Mouse (Mus musculus) heart, postnatal 0 days (tissue): Measurements from ENCODE around the gene Cacnb1. TPM values are rescaled to one million over a fixed set of nuclear protein-coding genes. Genes with fewer than 3 reads are reported as not detected.
A peak's percentile ranks its signal among the peaks of the same experiment; 100 is the strongest.

Experiments used
- ATAC-seq: fragments of 200-750 bp; cut with Nextera tagmentation; 2 replicates; pipeline ENCODE4 v1.8.0; 2017; ENCODE audit warnings: low read depth, moderate number of reproducible peaks, moderate library complexity; ENCODE audit not compliant: insufficient read depth
- DNase-seq: peaks from one replicate; pipeline ENCODE4 v3.0.0-alpha.2; 2016; ENCODE audit warnings: low spot score
- H3K27ac ChIP-seq: fragments of 300-500 bp; sonication (generic); 2 replicates; pipeline ENCODE4 v1.5.1; 2014; ENCODE audit warnings: low read depth, mild to moderate bottlenecking
- H3K27me3 ChIP-seq: fragments of 300-500 bp; sonication (generic); 2 replicates; pipeline ENCODE4 v1.6.1; 2014; ENCODE audit warnings: low read length, mixed read lengths; ENCODE audit not compliant: control insufficient read depth, insufficient read depth
- H3K36me3 ChIP-seq: fragments of 300-500 bp; sonication (generic); replicated peaks from 2 replicates; pipeline ENCODE4 v1.6.1; 2014; ENCODE audit warnings: low read length, mixed read lengths; ENCODE audit not compliant: control insufficient read depth, insufficient read depth
- H3K4me1 ChIP-seq: fragments of 300-500 bp; sonication (generic); 2 replicates; pipeline ENCODE4 v1.6.1; 2014; ENCODE audit warnings: antibody characterized with exemption; ENCODE audit not compliant: control insufficient read depth, insufficient read depth
- H3K4me2 ChIP-seq: fragments of 300-500 bp; sonication (generic); 2 replicates; pipeline ENCODE4 v1.6.1; 2014; ENCODE audit warnings: low read depth, mild to moderate bottlenecking, low read length, moderate library complexity
- H3K4me3 ChIP-seq: fragments of 300-500 bp; sonication (generic); 2 replicates; pipeline ENCODE4 v1.5.1; 2014; ENCODE audit warnings: low read depth, low read length
- H3K9ac ChIP-seq: fragments of 300-500 bp; sonication (generic); replicated peaks from 2 replicates; pipeline ENCODE4 v1.6.1; 2014; ENCODE audit warnings: low read depth, low read length, mixed read lengths
- H3K9me3 ChIP-seq: fragments of 300-500 bp; sonication (generic); replicated peaks from 2 replicates; pipeline ENCODE4 v1.6.1; 2016; ENCODE audit warnings: low read length; ENCODE audit not compliant: control insufficient read depth
- CTCF ChIP-seq: IDR thresholded peaks from 2 replicates; pipeline ENCODE4 v1.5.1; 2016; ENCODE audit warnings: antibody characterized with exemption, control low read depth, low read depth
- EP300 ChIP-seq: IDR thresholded peaks from 2 replicates; pipeline ENCODE4 v1.6.1; 2016; ENCODE audit warnings: antibody characterized with exemption, low read depth
- WGBS: fragments of 180-500 bp; shearing (Covaris S2); extraction: QIAGEN DNeasy Blood & Tissue Kit; methylation state at CpG from one replicate; pipeline ENCODE4 v1.1.7; 2014; 5-methylcytosine and 5-hydroxymethylcytosine counted together
- polyA plus RNA-seq: library from polyadenylated mRNA; unstranded; fragments of >200 nt; fragmentation: Nextera tagmentation; extraction: Ambion mirVana; gene quantifications from 2 replicates; pipeline ENCODE4 v1.2.1, GENCODE M21; 2015
- total RNA-seq: library from RNA; depleted of rRNA; stranded (reverse); fragments of >200 nt; gene quantifications from 2 replicates; pipeline ENCODE4 v1.2.3, GENCODE M21; 2014; ENCODE audit warnings: low replicate concordance

Cacnb1 gene
- total and polyA plus RNA-seq, 2 experiments from 2014 or later = 5.2 to 5.5 TPM

DNA sequence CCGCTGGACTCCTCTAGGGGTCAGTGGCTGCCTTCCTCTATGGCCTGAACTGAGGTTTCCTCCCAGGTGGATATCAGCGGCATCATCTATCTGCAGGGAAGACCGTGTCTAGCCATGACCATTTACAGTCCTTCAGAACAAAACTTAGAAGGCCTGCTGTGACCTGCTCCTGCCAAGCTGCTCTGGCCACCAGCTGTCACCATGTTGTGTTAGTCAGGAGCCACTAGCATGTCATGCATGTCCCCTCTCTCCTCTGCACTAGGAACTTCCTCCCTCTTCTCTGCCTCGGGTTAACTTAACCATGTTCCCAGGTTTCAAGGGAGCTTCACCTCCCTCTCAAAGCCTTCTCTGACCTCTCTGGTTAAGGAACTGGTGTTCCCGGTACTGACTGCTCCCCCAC lies 23.1 kb downstream of the Cacnb1 start:
- peaks cover 20% of the 10 kb centered on the region for H3K27me3 ChIP-seq
- ATAC-seq (no peak), DNase-seq (no peak)
- TF ChIP-seq CTCF (no peak), EP300 (no peak)
- H3K4me1 ChIP-seq = peaks cover 17% of the 10 kb centered on the region; the same call in 1 of the 2 replicates
- H3K9me3 ChIP-seq = no peaks in the 10 kb centered on the region
- H3K4me3 ChIP-seq = no peak overlapping the region
- no peaks in the 10 kb centered on the region for H3K36me3 ChIP-seq
- H3K27ac ChIP-seq = peak overlapping the region; percentile 54; the same call in 1 of the 2 replicates
- H3K9ac ChIP-seq = no peak overlapping the region
- WGBS = 43% methylated on average over 5 of the region's 5 CpGs
- H3K4me2 ChIP-seq = no peak overlapping the region

GRCm38 (mm10) chr11:97998898-97999608 lies 23.8 kb downstream of the Cacnb1 start:
- Histone ChIP-seq H3K9ac (no peak overlapping the region), H3K4me3 (no peak overlapping the region), H3K4me1 (peaks cover 17% of the 10 kb centered on the region; the same call in 1 of the 2 replicates), H3K27me3 (peaks cover 17% of the 10 kb centered on the region), H3K4me2 (no peak overlapping the region), H3K27ac (peak overlapping the region; percentile 54; the same call in 1 of the 2 replicates), H3K36me3 (no peaks in the 10 kb centered on the region), H3K9me3 (no peaks in the 10 kb centered on the region)
- DNase-seq = no peak
- 50% methylated on average over 7 of the region's 7 CpGs for WGBS
- TF ChIP-seq CTCF (no peak), EP300 (no peak)
- ATAC-seq = no peak

DNA sequence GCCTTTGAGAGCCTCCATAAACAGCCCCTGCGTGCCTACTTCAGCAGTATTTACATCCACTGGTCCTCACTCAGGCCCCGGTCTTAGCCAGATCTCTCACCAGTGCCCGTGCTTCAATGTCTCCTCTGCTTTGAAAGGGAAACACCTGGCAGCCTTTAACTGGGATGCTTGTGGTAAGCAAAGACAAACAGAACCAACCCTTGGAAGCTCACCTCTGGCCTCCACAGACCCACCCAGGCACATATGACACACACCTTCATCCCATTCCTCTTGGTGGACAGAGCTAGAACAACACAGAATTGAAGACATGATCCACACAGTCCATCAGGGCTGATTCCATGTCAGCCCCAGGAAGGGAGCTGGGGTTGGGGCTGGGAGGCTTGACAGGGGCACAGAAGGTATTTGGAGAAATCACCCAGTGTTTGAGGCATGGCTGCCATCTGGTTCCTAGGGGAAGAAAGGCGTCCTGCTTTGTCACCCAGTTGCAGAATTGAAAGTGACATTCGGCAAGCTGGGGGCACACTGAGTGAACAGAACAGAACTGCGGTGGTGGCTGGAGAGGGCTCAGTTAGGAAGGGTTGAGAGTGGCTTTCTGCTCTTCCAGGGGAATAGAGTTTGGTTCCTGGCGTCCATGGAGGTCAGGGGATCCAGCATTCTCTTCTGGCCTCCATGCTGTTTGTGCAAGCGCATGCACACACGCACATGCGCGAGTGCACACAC lies 24.6 kb downstream of the Cacnb1 start:
- WGBS = 76% methylated on average over 11 of the region's 11 CpGs
- Histone ChIP-seq H3K27ac (no peak overlapping the region; the same call in 1 of the 2 replicates), H3K9me3 (no peaks in the 10 kb centered on the region), H3K9ac (no peak overlapping the region), H3K27me3 (peaks cover 17% of the 10 kb centered on the region), H3K4me1 (peaks cover 17% of the 10 kb centered on the region; the same call in 1 of the 2 replicates), H3K36me3 (no peaks in the 10 kb centered on the region), H3K4me3 (no peak overlapping the region), H3K4me2 (no peak overlapping the region)
- DNase-seq (no peak), ATAC-seq (no peak)
- TF ChIP-seq EP300 (no peak), CTCF (no peak)

DNA sequence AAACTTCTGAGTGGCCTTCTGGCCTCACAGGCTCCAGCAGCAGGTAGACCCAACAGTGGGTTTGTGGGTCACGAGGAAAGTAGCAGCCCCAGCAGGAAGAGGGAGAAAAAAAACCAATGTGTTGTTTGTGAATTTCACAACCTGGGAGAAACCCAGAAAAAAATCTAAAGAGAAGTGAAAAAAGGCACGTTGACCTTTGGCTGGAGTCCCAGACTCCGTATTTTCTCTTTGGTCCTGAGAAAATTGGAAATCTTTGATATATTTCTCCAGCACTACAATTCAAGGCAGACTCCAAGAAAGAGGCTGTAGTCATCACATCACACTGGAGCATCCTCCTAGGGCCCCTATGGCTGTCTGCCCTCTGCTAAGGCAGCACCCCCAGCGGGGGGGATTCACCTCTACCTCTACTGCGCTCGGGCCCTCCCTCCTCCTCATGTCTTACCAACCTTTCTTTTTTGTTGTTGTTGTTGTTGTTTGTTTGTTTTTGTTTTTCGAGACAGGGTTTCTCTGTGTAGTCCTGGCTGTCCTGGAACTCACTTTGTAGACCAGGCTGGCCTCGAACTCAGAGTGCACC lies 25.4 kb downstream of the Cacnb1 start:
- H3K4me2 ChIP-seq = no peak overlapping the region
- H3K4me3 ChIP-seq = no peak overlapping the region
- TF ChIP-seq EP300 = no peak
- no peak for TF ChIP-seq CTCF
- H3K9me3 ChIP-seq = no peaks in the 10 kb centered on the region
- peaks cover 11% of the 10 kb centered on the region; the same call in 1 of the 2 replicates for H3K4me1 ChIP-seq
- ATAC-seq (no peak), DNase-seq (no peak)
- H3K27me3 ChIP-seq = peaks cover 17% of the 10 kb centered on the region
- H3K9ac ChIP-seq = no peak overlapping the region
- no peaks in the 10 kb centered on the region for H3K36me3 ChIP-seq
- no peak overlapping the region; the same call in 1 of the 2 replicates for H3K27ac ChIP-seq
- 75% methylated on average over 8 of the region's 8 CpGs for WGBS

DNA sequence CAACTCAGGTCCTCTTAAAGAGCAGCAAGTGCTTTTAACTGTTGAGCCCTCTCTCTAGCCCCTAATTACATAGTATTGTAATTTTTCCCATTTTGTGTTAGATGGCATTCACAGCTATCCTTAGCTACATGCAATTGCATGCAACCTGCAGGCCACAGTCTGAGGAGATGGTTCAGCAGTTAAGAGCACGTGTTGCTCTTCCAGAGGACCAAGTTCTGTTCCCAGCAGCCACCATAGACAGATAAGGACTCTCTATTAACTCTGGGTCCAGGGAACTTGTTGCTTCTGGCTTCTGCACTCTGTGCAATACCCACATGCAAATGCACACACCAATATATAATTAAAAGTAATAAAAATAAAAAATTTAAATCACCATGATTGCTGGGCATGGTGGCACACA lies 26.1 kb downstream of the Cacnb1 start:
- H3K27ac ChIP-seq = no peak overlapping the region
- no peaks in the 10 kb centered on the region for H3K9me3 ChIP-seq
- TF ChIP-seq CTCF = no peak
- TF ChIP-seq EP300 = no peak
- no peak overlapping the region for H3K4me3 ChIP-seq
- WGBS = 48% methylated on average over 1 of the region's 1 CpGs
- H3K4me1 ChIP-seq = 0 out of 2 replicates have a peak, but pooled peaks cover 6% of the 10 kb centered on the region
- no peaks in the 10 kb centered on the region for H3K36me3 ChIP-seq
- peaks cover 13% of the 10 kb centered on the region for H3K27me3 ChIP-seq
- no peak for DNase-seq
- H3K4me2 ChIP-seq = no peak overlapping the region
- no peak overlapping the region for H3K9ac ChIP-seq
- no peak for ATAC-seq
